Mouse (Mus musculus): ENCODE data around the gene Sox15.
"Not testable (repeated sequence)": the region's sequence is repeated elsewhere in the genome, so short reads cannot be mapped to it uniquely, and the experiment has no call there.

Gene Sox15

GRCm38 (mm10) chr11:69703381-69703780 lies 48.3 kb downstream of the Sox15 start:
- DNase-seq = not testable (repeated sequence)

- no peak for DNase-seq
These were observed 48.9 kb downstream of the Sox15 start for GRCm38 (mm10) chr11:69703814-69704612.

GRCm38 (mm10) chr11:69704613-69705010 lies 49.5 kb downstream of the Sox15 start:
- DNase-seq = no peak

Measured in lung, postnatal 4 days (tissue).